Mouse (Mus musculus) hindbrain, embryonic 13.5 days (tissue): ENCODE measurements around the gene Gm10428. TPM values are rescaled to one million over a fixed set of nuclear protein-coding genes. Genes with fewer than 3 reads are reported as not detected.
"Not testable (repeated sequence)": the region's sequence is repeated elsewhere in the genome, so short reads cannot be mapped to it uniquely, and the experiment has no call there.

Experiments
- ATAC-seq: fragments of 200-750 bp; cut with Nextera tagmentation; 2 replicates; pipeline ENCODE4 v1.8.0; 2017; ENCODE audit warnings: moderate TSS enrichment; ENCODE audit not compliant: low FRiP score
- H3K27ac ChIP-seq: fragments of 300-500 bp; sonication (generic); 2 replicates; pipeline ENCODE4 v1.5.1; 2015; ENCODE audit warnings: inconsistent platforms, mild to moderate bottlenecking, moderate library complexity
- H3K27me3 ChIP-seq: fragments of 300-500 bp; sonication (generic); 2 replicates; pipeline ENCODE4 v1.6.1; 2015; ENCODE audit warnings: mild to moderate bottlenecking, inconsistent platforms
- H3K36me3 ChIP-seq: fragments of 300-500 bp; sonication (generic); 2 replicates; pipeline ENCODE4 v1.6.1; 2015; ENCODE audit warnings: mild to moderate bottlenecking, inconsistent platforms
- H3K4me1 ChIP-seq: fragments of 300-500 bp; sonication (generic); replicated peaks from 2 replicates; pipeline ENCODE4 v1.6.1; 2015; ENCODE audit warnings: inconsistent platforms
- H3K4me2 ChIP-seq: fragments of 300-500 bp; sonication (generic); 2 replicates; pipeline ENCODE4 v1.6.1; 2015; ENCODE audit warnings: inconsistent platforms, mild to moderate bottlenecking, moderate library complexity
- H3K4me3 ChIP-seq: fragments of 300-500 bp; sonication (generic); 2 replicates; pipeline ENCODE4 v1.5.1; 2015; ENCODE audit warnings: mild to moderate bottlenecking, inconsistent platforms
- H3K9ac ChIP-seq: fragments of 300-500 bp; sonication (generic); 2 replicates; pipeline ENCODE4 v1.6.1; 2015; ENCODE audit warnings: mild to moderate bottlenecking, inconsistent platforms
- H3K9me3 ChIP-seq: fragments of 300-500 bp; sonication (generic); 2 replicates; pipeline ENCODE4 v1.6.1; 2016; ENCODE audit warnings: inconsistent platforms
- WGBS: fragments of 180-500 bp; shearing (Covaris S2); methylation state at CpG from one replicate; pipeline ENCODE4 v1.1.7; 2015; 5-methylcytosine and 5-hydroxymethylcytosine counted together
- polyA plus RNA-seq: library from polyadenylated mRNA; unstranded; fragments of >200 nt; fragmentation: Nextera tagmentation; extraction: Ambion mirVana; gene quantifications from 2 replicates; pipeline ENCODE4 v1.2.1, GENCODE M21; 2015

Gene Gm10428
- polyA plus RNA-seq, 1 experiment from 2014 or later: not detected

DNA sequence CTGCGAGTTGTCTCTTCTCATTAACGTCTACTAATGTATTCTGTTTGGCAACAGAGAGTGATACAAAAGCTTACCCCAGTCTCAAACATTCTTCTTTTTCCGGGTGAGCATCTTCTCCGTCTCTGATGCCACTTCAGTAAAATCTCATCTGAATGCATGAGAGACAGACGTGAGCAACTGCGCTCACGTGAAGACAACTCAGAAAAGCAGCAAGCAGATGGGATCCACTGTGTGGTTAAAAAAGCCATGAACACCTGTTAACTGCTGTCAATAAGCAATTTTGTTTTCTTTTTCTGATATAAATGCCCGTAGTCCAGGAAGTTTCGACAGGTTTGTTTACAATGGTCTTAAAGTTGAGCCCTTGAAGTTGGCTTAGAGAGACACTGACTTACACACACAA is 5.7 kb upstream of the Gm10428 start:
- H3K4me1 ChIP-seq: peaks cover 10% of the 10 kb centered on the region; the same call in 1 of the 2 replicates
- WGBS: 79% methylated on average over 9 of the region's 9 CpGs
- H3K27ac ChIP-seq: no peak overlapping the region
- no peaks in the 10 kb centered on the region for H3K36me3 ChIP-seq
- H3K27me3 ChIP-seq: peaks cover 9% of the 10 kb centered on the region
- H3K4me3 ChIP-seq: no peak overlapping the region
- no peak for ATAC-seq
- H3K9me3 ChIP-seq: no peaks in the 10 kb centered on the region
- H3K9ac ChIP-seq: no peak overlapping the region
- no peak overlapping the region for H3K4me2 ChIP-seq

GRCm38 (mm10) chr11:62748062-62748461 is 4.8 kb upstream of the Gm10428 start:
- H3K9me3 ChIP-seq: no peaks in the 10 kb centered on the region
- peaks cover 11% of the 10 kb centered on the region for H3K27me3 ChIP-seq
- no peak overlapping the region for H3K4me2 ChIP-seq
- H3K4me3 ChIP-seq: no peak overlapping the region
- ATAC-seq: no peak
- H3K4me1 ChIP-seq: peaks cover 10% of the 10 kb centered on the region; the same call in 1 of the 2 replicates
- 77% methylated on average over 4 of the region's 4 CpGs for WGBS
- H3K36me3 ChIP-seq: no peaks in the 10 kb centered on the region
- H3K9ac ChIP-seq: no peak overlapping the region
- H3K27ac ChIP-seq: no peak overlapping the region

GRCm38 (mm10) chr11:62749445-62749844 is 3.5 kb upstream of the Gm10428 start:
- ATAC-seq, H3K36me3 ChIP-seq, H3K9me3 ChIP-seq, H3K9ac ChIP-seq, H3K4me3 ChIP-seq, H3K4me2 ChIP-seq, H3K27ac ChIP-seq: not testable (repeated sequence)
- H3K27me3 ChIP-seq: peaks cover 11% of the 10 kb centered on the region
- H3K4me1 ChIP-seq: peaks cover 10% of the 10 kb centered on the region; the same call in 1 of the 2 replicates
- 94% methylated on average over 13 of the region's 13 CpGs for WGBS

- WGBS: 78% methylated on average over 11 of the region's 11 CpGs
- Histone ChIP-seq H3K36me3 (no peaks in the 10 kb centered on the region), H3K27me3 (peaks cover 13% of the 10 kb centered on the region), H3K4me1 (peaks cover 7% of the 10 kb centered on the region), H3K4me3 (no peak overlapping the region), H3K9ac (no peak overlapping the region), H3K27ac (no peak overlapping the region), H3K9me3 (no peaks in the 10 kb centered on the region), H3K4me2 (no peak overlapping the region)
- no peak for ATAC-seq
These were observed 709 bp upstream of the Gm10428 start for GRCm38 (mm10) chr11:62752191-62752590.

DNA sequence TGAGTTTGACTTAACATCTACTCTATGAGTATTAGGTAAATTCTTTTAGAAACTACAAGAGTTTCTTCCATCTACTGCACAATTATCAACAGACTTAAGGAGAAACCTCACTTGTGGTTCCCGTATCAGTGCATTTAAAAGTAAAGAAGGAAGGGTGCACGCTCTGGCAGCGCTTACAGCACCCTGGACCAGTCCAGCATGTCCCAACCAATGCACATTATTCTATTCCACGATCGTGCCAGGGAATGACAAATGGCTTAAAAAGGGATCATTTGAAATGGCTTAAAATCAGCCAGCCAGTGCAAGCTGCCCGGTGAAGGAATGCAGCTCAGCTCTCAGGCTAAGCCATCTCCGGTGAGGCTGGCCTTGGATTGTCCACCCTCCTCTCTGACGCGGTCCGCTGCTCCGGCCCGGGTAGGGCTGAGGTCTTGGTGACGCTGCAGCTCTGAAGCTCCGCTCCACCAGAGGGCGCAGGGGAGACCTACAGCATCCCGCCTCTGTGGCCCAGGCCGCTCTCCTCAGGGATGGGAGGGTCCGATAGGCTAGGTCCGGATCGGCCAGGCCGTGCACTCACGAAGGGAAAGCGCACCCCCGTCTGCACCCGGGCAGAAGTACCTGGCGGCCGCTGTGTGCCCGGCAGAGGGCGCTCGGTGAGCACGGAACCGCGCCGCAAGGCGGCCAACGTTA is 3.7 kb downstream of the Gm10428 start:
- no peaks in the 10 kb centered on the region for H3K36me3 ChIP-seq
- H3K9me3 ChIP-seq: no peaks in the 10 kb centered on the region
- ATAC-seq: peak; percentile 97
- H3K27ac ChIP-seq: 0 out of 2 replicates have a peak overlapping the region, but pooled peaks have one; percentile 52
- H3K9ac ChIP-seq: peak overlapping the region; percentile 65
- peak overlapping the region; percentile 39 for H3K4me3 ChIP-seq
- H3K4me1 ChIP-seq: peaks cover 10% of the 10 kb centered on the region
- peaks cover 18% of the 10 kb centered on the region; the same call in 1 of the 2 replicates for H3K27me3 ChIP-seq
- peak overlapping the region; percentile 57 for H3K4me2 ChIP-seq
- WGBS: 8% methylated on average over 36 of the region's 36 CpGs

- Histone ChIP-seq H3K27ac (no peak overlapping the region), H3K9ac (peak overlapping the region; percentile 65; the same call in 1 of the 2 replicates), H3K36me3 (no peaks in the 10 kb centered on the region), H3K4me1 (peaks cover 10% of the 10 kb centered on the region), H3K4me3 (peak overlapping the region; percentile 39), H3K4me2 (peak overlapping the region; percentile 57), H3K27me3 (peaks cover 18% of the 10 kb centered on the region; the same call in 1 of the 2 replicates), H3K9me3 (no peaks in the 10 kb centered on the region)
- ATAC-seq: no peak; the same call in 1 of the 2 replicates
- 11% methylated on average over 7 of the region's 7 CpGs for WGBS
These were observed 4.2 kb downstream of the Gm10428 start for GRCm38 (mm10) chr11:62757143-62757507.

DNA sequence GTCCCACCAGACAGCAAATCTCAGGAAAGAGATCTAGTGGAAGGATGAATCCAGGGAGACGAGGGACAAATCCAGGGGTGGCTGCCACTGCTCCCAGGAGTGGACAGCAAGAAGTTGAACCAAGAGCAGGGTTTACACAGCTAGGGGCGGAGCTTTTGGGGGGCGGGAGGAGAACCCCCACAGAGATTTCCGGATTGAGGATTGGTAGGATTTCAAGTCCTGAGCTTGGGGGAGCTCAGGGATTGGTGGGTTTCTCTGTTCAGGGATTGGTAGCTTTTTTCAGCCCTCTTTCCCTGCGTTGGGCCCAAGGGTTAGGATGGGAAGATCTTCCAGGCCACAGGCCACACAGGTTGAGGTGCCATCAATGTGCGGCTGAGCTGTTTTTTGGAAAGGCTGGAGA is 5.0 kb downstream of the Gm10428 start:
- H3K9me3 ChIP-seq: no peaks in the 10 kb centered on the region
- no peak for ATAC-seq
- H3K4me3 ChIP-seq: no peak overlapping the region
- WGBS: 82% methylated on average over 6 of the region's 6 CpGs
- H3K36me3 ChIP-seq: no peaks in the 10 kb centered on the region
- no peak overlapping the region for H3K4me2 ChIP-seq
- H3K27me3 ChIP-seq: peaks cover 16% of the 10 kb centered on the region; the same call in 1 of the 2 replicates
- no peak overlapping the region for H3K27ac ChIP-seq
- H3K4me1 ChIP-seq: peaks cover 10% of the 10 kb centered on the region
- H3K9ac ChIP-seq: no peak overlapping the region

- Histone ChIP-seq H3K4me3 (no peak overlapping the region), H3K4me1 (peaks cover 10% of the 10 kb centered on the region), H3K4me2 (no peak overlapping the region), H3K36me3 (no peaks in the 10 kb centered on the region), H3K9ac (no peak overlapping the region), H3K27ac (no peak overlapping the region), H3K27me3 (peaks cover 16% of the 10 kb centered on the region; the same call in 1 of the 2 replicates), H3K9me3 (no peaks in the 10 kb centered on the region)
- ATAC-seq: no peak
- WGBS: 86% methylated on average over 11 of the region's 11 CpGs
These were observed 5.6 kb downstream of the Gm10428 start for GRCm38 (mm10) chr11:62758491-62758890.

DNA sequence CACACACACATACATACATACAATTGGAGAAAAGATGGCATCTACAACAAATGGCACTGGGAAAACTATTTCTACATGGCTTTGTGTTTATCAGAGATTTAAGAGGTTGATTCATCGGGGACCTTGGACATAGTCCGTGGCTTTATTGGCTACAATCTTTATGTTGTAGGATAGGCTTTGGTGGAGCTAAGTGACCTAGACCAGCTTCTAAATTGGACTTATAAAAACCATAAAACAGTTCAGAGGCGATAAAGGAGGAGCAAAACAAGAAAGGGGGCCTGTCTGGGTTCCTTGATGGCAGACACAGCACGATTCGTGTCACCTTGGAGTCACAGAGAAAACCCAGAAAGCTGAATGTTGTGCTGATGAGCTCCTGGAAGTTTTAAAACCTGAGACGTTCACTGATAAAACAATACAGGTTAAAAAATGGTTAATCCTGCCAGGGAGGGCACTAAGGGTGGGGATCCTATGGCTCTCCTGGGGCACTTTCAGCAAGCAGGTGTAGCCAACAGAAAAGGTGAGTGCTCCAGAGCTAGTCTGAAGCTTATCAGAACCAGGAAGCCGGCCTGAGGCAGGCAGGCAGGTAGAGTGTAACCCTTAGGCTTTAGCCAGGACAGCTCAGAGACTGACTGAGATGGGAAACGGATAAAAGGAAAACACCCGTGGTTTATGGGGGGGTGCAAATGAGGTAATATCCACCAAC is 8.0 kb downstream of the Gm10428 start:
- WGBS: 83% methylated on average over 9 of the region's 9 CpGs
- Histone ChIP-seq H3K27ac (no peak overlapping the region), H3K9ac (no peak overlapping the region), H3K4me1 (peaks cover 10% of the 10 kb centered on the region), H3K4me2 (no peak overlapping the region), H3K27me3 (peaks cover 12% of the 10 kb centered on the region; the same call in 1 of the 2 replicates), H3K9me3 (no peaks in the 10 kb centered on the region), H3K36me3 (no peaks in the 10 kb centered on the region), H3K4me3 (no peak overlapping the region)
- ATAC-seq: no peak

GRCm38 (mm10) chr11:62776510-62776909 is 23.6 kb downstream of the Gm10428 start:
- Histone ChIP-seq H3K27me3 (no peaks in the 10 kb centered on the region), H3K9me3 (peaks cover 61% of the 10 kb centered on the region), H3K36me3 (peaks cover 62% of the 10 kb centered on the region), H3K9ac (no peak overlapping the region), H3K4me2 (no peak overlapping the region), H3K4me1 (no peaks in the 10 kb centered on the region), H3K27ac (no peak overlapping the region), H3K4me3 (no peak overlapping the region)
- WGBS: 98% methylated on average over 7 of the region's 7 CpGs
- no peak for ATAC-seq

DNA sequence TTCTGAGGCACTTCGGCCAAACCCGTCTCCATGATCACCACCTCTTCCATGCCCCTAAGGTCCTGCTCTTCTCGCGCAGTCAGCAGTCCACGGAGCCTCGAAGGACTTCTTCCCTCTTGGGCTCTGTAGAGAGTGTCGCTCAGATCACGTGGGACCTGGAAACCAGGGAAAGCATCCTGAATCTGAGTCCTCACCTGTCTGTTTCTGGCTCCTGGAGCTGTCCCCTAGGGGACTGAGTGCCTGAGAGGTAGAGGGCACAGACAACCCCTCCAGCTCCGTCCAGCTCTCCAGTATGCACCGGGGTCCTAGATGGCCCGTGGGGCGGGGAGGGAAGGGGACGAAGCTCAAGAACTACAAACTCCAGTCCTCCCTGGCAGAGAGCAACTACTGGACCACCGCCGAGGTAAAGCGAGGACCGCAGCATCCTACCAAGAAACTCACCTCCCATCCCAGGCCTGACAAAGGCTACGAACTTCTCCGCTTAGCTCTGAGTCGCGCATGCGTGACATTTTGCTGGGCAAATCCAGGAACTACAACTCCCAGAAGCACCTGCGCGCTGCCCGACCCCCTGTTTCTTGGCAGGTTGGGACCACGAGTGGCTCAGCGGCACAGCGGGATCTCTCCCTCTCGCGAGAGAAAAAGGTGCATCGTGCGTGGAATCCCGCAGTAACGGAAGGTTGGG is 36.2 kb downstream of the Gm10428 start, which contains the start of gene Zfp286:
Zfp286 (minus strand) TSS at position 528 of the 682 bp plus-strand sequence.
- Histone ChIP-seq H3K4me2 (peak within 1 kb of the TSS; percentile 74), H3K9me3 (peaks cover 15% of the 10 kb centered on the region), H3K36me3 (peaks cover 31% of the 10 kb centered on the region), H3K4me3 (peak within 1 kb of the TSS; percentile 63), H3K4me1 (peaks cover 18% of the 10 kb centered on the region), H3K9ac (peak within 1 kb of the TSS; percentile 79), H3K27me3 (no peaks in the 10 kb centered on the region), H3K27ac (peak within 1 kb of the TSS; percentile 81)
- ATAC-seq: peak; percentile 92
- WGBS: 6% methylated on average over 34 of the region's 34 CpGs

DNA sequence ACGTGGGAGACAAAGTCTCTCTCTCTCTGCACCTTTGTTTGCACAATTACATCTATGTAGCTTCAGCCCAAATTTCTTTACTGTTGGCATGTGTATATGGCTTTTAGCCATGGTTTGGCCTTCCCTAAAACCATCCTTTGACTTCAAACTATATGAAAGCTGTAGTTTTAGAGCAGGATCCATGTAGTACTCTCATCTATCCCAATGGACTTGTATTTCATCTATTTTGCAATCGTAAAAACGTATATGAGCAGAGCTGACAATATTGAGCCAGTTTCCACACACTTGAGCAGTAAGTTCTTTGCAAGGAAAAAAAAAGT is 36.7 kb downstream of the Gm10428 start:
- Histone ChIP-seq H3K9ac (peak overlapping the region; percentile 65), H3K4me1 (peaks cover 18% of the 10 kb centered on the region), H3K27ac (peak overlapping the region; percentile 81), H3K27me3 (no peaks in the 10 kb centered on the region), H3K4me2 (peak overlapping the region; percentile 74), H3K9me3 (peaks cover 10% of the 10 kb centered on the region), H3K36me3 (peaks cover 26% of the 10 kb centered on the region), H3K4me3 (peak overlapping the region; percentile 63)
- 57% methylated on average over 3 of the region's 3 CpGs for WGBS
- no peak; the same call in 1 of the 2 replicates for ATAC-seq
